Mouse (Mus musculus) neural tube, embryonic 10.5 days (tissue): ENCODE results near the gene Cep128.

Source experiments
- DNase-seq: peaks from one replicate; pipeline ENCODE4 v3.0.0-alpha.2; 2017; ENCODE audit warnings: low spot score; ENCODE audit errors: extremely low spot score

Gene Cep128

DNA sequence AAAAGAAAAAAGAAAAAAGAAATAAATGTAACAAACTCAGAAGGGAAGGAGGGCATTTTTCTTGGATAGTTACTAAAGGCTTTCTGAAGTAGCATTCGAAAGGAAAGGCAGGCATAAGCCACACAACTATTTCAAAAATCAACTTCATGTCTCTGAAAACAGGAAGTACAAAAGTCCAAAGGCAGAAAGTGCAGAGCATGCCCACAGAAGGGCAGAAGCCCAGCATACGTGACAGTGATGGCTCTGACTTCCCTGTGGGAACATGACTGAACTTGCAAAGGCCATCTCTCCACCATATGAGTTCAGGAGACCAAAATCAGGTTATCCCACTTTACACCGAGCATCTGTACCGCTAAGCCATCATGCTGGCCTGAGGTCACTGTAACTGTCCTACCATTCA is 71.6 kb downstream of the Cep128 start:
- DNase-seq: no peak

GRCm38 (mm10) chr12:91307733-91308132 is 76.5 kb downstream of the Cep128 start:
- DNase-seq: no peak

DNA sequence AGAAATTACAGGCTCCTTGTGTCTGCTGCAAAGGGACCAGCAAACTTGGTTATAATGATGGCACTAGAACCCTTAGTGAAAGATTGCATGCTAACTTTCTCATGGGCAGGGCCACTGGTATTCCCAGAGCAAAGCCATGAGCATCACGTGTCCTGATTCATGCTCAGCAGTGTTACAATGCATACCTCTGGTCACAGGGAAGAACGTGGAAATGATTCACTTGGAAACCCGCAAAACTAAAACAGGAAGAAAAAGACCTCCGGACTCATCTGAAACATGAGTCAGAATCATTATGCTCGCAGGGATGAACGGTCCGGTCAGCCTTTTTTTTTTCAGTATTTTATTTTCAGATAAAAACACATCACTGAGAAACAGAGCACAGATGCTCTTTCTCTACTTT is 78.4 kb downstream of the Cep128 start:
- no peak for DNase-seq

DNA sequence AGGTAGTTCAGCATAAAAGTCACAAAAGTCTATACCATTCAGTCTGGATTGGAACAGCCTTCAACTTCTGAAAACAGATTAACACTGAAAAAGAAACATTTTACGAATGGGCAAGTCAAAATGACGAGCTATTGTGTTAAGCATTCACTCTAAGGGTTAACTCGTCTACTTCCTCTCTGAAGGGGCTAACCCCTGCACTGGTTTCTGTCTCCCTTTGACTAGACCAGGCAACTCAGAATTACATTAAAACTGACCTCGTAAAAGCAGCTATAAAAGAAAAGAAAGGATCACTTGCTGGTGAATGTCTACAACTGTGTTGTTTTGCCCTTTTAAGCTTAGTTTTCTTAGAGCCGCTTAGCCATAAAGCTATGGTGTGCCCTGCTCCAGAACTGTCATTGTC is 79.2 kb downstream of the Cep128 start:
- DNase-seq: no peak

- no peak for DNase-seq
These were observed 85.5 kb downstream of the Cep128 start for GRCm38 (mm10) chr12:91298700-91299099.

- DNase-seq: no peak
These were observed 88.3 kb downstream of the Cep128 start for GRCm38 (mm10) chr12:91295870-91296269.

GRCm38 (mm10) chr12:91295436-91295835 is 88.8 kb downstream of the Cep128 start:
- DNase-seq: no peak

GRCm38 (mm10) chr12:91273936-91274335 is 110.3 kb downstream of the Cep128 start:
- no peak for DNase-seq

DNA sequence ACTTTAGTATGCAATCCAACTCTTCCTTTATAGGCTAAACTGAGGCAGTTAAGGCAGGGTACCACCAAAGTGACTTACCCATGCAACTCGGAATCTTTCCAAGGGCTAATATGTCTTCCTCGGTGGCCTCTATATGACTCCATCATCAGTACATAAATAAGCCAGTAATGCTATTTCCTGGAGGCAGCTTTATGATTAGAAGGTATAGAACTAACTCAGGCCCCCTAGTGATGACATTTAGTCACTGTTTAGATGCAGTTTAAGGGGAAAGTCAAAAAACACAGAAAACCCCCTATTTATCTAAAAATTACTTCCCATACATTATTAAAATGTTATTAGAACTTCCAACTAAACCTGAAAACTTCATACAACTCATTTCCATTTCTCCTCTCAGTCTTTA is 114.6 kb downstream of the Cep128 start:
- no peak for DNase-seq

- DNase-seq: no peak
These were observed 115.2 kb downstream of the Cep128 start for GRCm38 (mm10) chr12:91268974-91269373.

- no peak for DNase-seq
These were observed 118.2 kb downstream of the Cep128 start for GRCm38 (mm10) chr12:91266014-91266413.

DNA sequence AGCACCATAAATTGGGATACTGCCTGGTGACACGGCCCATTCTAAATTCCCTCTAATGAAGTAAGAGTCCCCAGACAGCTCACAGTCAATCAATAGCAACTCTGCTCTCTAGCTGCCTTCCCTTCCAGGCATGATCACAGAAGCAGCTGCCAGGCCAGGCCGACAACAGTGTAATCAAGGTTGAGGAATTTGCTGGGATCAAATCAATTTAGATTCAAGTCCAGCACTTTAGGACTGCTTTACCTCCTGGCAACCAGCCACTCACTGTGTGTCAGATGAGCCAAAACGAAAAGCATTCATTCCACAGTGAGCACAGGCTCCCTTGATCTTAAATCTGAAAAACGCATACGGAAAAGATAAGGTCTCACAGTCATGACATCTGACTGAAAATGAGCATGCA is 118.7 kb downstream of the Cep128 start:
- no peak for DNase-seq

GRCm38 (mm10) chr12:91264828-91265355 is 119.3 kb downstream of the Cep128 start:
- DNase-seq: no peak

GRCm38 (mm10) chr12:91263705-91264104 is 120.5 kb downstream of the Cep128 start:
- no peak for DNase-seq

GRCm38 (mm10) chr12:91262801-91263200 is 121.4 kb downstream of the Cep128 start:
- DNase-seq: no peak

DNA sequence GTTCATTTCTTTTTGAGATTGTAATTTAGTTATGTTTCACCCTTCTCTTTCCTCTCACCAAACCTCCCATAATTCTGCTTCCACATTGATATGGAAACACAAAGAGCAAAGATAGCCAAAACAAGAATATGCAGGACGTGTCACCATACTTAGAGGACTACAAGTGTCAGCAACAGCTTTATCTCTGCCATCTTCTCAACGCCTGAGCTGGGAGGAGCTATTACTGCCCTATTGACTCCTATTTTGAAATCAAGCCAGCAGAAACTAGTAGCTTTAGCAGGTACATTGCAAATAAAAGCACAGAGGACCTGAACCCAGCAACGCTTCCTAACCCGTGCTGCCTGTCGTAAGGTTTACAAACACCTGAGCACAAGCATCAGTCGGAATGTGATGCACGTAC is 127.9 kb downstream of the Cep128 start:
- no peak for DNase-seq

DNA sequence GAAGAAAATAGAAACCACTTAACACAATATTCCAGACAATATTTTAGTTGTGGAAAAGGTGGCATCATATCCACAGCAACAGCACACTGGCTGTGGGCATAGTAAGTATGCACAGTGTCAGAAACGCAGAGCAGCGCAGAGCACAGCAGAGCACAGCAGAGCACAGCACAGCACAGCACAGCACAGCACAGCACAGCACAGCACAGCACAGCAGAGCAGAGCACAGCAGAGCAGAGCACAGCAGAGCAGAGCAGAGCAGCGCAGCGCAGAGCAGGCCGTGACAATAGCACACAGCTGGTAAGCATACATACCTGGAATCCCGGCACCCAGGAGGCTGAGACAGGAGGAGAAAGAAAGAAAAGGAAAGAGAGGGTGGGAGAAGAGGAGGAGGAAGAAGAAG is 129.4 kb downstream of the Cep128 start:
- no peak for DNase-seq

GRCm38 (mm10) chr12:91220609-91221008 is 163.6 kb downstream of the Cep128 start:
- DNase-seq: no peak

- no peak for DNase-seq
These were observed 178.7 kb downstream of the Cep128 start for GRCm38 (mm10) chr12:91205550-91205949.

DNA sequence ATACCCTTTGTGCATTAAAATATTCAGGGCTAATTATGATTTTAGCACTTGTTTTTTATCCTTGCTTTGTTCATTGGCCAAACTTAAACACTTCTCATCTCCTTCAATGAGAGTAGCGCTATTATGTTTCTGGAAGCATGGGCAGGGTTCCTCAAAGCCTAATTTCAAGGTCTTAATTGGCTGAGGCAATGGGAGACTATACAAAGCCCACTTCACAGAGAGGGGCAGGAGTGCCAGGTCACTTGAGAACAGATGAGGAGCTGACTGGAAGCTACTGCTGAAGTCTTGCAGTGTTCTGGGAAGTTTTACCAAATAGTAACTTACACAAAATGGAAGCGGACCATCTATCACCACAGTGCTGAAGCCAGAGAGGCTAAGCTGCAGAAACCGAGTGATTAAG is 179.9 kb downstream of the Cep128 start:
- DNase-seq: no peak

DNA sequence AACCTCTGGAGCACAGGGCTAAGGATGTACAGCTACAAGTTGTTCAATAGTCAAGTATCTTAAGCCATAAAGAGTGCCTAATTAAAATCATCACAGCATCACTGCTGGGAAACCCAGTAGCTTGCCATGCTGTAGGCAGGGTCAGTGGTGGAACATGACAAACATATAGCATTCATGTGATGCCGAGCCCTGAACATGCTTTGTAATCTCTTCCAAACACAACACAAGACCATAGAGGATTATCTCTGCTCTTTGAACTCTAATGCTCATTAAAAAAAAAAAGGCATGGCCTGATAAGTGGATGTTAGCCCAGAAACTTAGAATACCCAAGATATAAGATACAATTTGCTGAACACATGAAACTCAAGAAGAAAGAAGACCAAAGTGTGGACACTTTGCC is 181.7 kb downstream of the Cep128 start:
- no peak for DNase-seq

- DNase-seq: no peak
These were observed 195.1 kb downstream of the Cep128 start for GRCm38 (mm10) chr12:91189111-91189510.

GRCm38 (mm10) chr12:91185564-91185963 is 198.6 kb downstream of the Cep128 start:
- DNase-seq: no peak

- no peak for DNase-seq
These were observed 199.6 kb downstream of the Cep128 start for GRCm38 (mm10) chr12:91184616-91185015.
